Mouse (Mus musculus) CH12.LX (cell line): ENCODE measurements around the gene Tldc1.

Experiments
- EP300 ChIP-seq: IDR thresholded peaks from 2 replicates; pipeline ENCODE4 v1.6.1; 2011; ENCODE audit warnings: low read length, improper control_type of control experiment
- NRF1 ChIP-seq: IDR thresholded peaks from 2 replicates; pipeline ENCODE4 v1.6.1; 2014; ENCODE audit warnings: low read depth, mild to moderate bottlenecking, inconsistent platforms, low read length, improper control_type of control experiment, moderate library complexity

- TF ChIP-seq EP300 (no peak), NRF1 (no peak)
These were observed 66.0 kb downstream of the Tldc1 start for GRCm38 (mm10) chr8:119712226-119712625.
